8 mouse cellular contexts compared by ENCODE assay signal in genomic region chr3:104992709-104993388, GRCm38 (mm10). TPM values are rescaled to one million over a fixed set of nuclear protein-coding genes. Genes with fewer than 3 reads are reported as not detected.
DNase-seq lines count a peak whose midpoint lies in the region; ATAC-seq and TF ChIP-seq lines count a peak whose summit lies in the region.

No protein-coding gene starts in this region.

- peak; percentile 41 to 99; a peak in 3 of 4 replicates for TF ChIP-seq CTCF in CH12.LX (conservative IDR thresholded peaks at IDR 0.05 in 1 of 2, IDR thresholded peaks at IDR 0.05 in 1 of 2; ENCODE audit: low read depth in 2 of 2, low read length in 2 of 2)

- dilution Hi-C loops in CH12.LX (cut with MboI; ENCODE audit: extremely low pct_ligation_motif_present, extremely low pct_unique_long_range_greater_than_20kb, low sequenced_read_pairs) = no loop called here

- DNase-seq in CH12.LX (ENCODE audit: extremely low read depth) = peak; percentile 85
- DNase-seq in c-Kit-positive CD71-positive TER-119-negative erythroid progenitor cells, embryonic 14.5 days (ENCODE audit: low read depth) = peak; percentile 57
- DNase-seq in forebrain, embryonic 11.5 days (ENCODE audit: low spot score) = peak; percentile 92
- DNase-seq in kidney, postnatal 14 days = peak; percentile 89
- peak; percentile 70 to 79 for DNase-seq in natural killer cell, adult 2 months (ENCODE audit: low spot score in 2 of 2)

- 12% methylated on average over 23 of the region's 23 CpGs for WGBS in forebrain, embryonic 11.5 days
- WGBS in heart, embryonic 15.5 days = 9% methylated on average over 23 of the region's 23 CpGs
- 12% methylated on average over 23 of the region's 23 CpGs for WGBS in liver, embryonic 12.5 days (ENCODE audit: insufficient replicate concordance)
- WGBS in stomach, embryonic 14.5 days = 15% methylated on average over 23 of the region's 23 CpGs

- H3K9ac ChIP-seq in CH12.LX (ENCODE audit: insufficient read depth, low read depth) = peak overlapping the region; percentile 46; the same call in 1 of the 2 replicates
- no peak overlapping the region for H3K9ac ChIP-seq in forebrain, embryonic 11.5 days (ENCODE audit: low read length)
- H3K9ac ChIP-seq in heart, embryonic 15.5 days = 0 out of 2 replicates have a peak overlapping the region, but pooled peaks have one; percentile 35
- H3K9ac ChIP-seq in liver, embryonic 12.5 days = no peak overlapping the region
- H3K9ac ChIP-seq in stomach, embryonic 14.5 days (replicated peaks; ENCODE audit: low read depth, low read length) = no peak overlapping the region

- no peaks in the 10 kb centered on the region for H3K9me3 ChIP-seq in CH12.LX (replicated peaks; ENCODE audit: low read length)
- H3K9me3 ChIP-seq in forebrain, embryonic 11.5 days (ENCODE audit: control insufficient read depth, low read length) = no peaks in the 10 kb centered on the region
- no peaks in the 10 kb centered on the region for H3K9me3 ChIP-seq in heart, embryonic 15.5 days (replicated peaks)
- no peaks in the 10 kb centered on the region for H3K9me3 ChIP-seq in liver, embryonic 12.5 days (replicated peaks)
- H3K9me3 ChIP-seq in stomach, embryonic 14.5 days (ENCODE audit: control insufficient read depth, low read depth, low read length) = no peaks in the 10 kb centered on the region

- H3K4me2 ChIP-seq in CH12.LX (ENCODE audit: insufficient read depth, low read depth, poor library complexity, severe bottlenecking) = peak overlapping the region; percentile 54
- H3K4me2 ChIP-seq in forebrain, embryonic 11.5 days (ENCODE audit: low read depth, low read length, severe bottlenecking) = no peak overlapping the region
- peak overlapping the region; percentile 54 for H3K4me2 ChIP-seq in heart, embryonic 15.5 days
- H3K4me2 ChIP-seq in liver, embryonic 12.5 days = no peak overlapping the region
- H3K4me2 ChIP-seq in stomach, embryonic 14.5 days (replicated peaks; ENCODE audit: low read depth, low read length) = 0 out of 2 replicates have a peak overlapping the region, but pooled peaks have one; percentile 19

- in situ Hi-C loops in CH12.LX (cut with MboI; ENCODE audit: low pct_ligation_motif_present, low pct_unique_long_range_greater_than_20kb, low sequenced_read_pairs) = loop anchor here (5.0 kb wide), 1 partner anchor 49 kb away; no protein-coding TSS in a partner anchor

- no peak for TF ChIP-seq EP300 in CH12.LX (IDR thresholded peaks at IDR 0.05; ENCODE audit: low read length)

- peak; percentile 85 for ATAC-seq in forebrain, embryonic 11.5 days (replicated peaks; ENCODE audit: low FRiP score)
- ATAC-seq in heart, embryonic 15.5 days (replicated peaks; ENCODE audit: insufficient number of reproducible peaks, insufficient read depth, low FRiP score, low read depth) = peak; percentile 72; the same call in 1 of the 2 replicates
- peak; percentile 42; the same call in 1 of the 2 replicates for ATAC-seq in liver, embryonic 12.5 days
- ATAC-seq in stomach, embryonic 14.5 days (ENCODE audit: insufficient number of reproducible peaks, insufficient read depth, low FRiP score, low read depth) = peak; percentile 63

- H3K4me1 ChIP-seq in CH12.LX (ENCODE audit: control insufficient read depth in 1 of 2, insufficient read depth in 2 of 2) = peaks cover 0 to 3% of the 10 kb centered on the region in 2 experiments; a peak in 1 of 4 replicates
- peaks cover 3% of the 10 kb centered on the region for H3K4me1 ChIP-seq in forebrain, embryonic 11.5 days (replicated peaks; ENCODE audit: control insufficient read depth, insufficient read depth, low read length)
- peaks cover 35% of the 10 kb centered on the region for H3K4me1 ChIP-seq in heart, embryonic 15.5 days (replicated peaks)
- H3K4me1 ChIP-seq in liver, embryonic 12.5 days = no peaks in the 10 kb centered on the region
- peaks cover 7% of the 10 kb centered on the region; the same call in 1 of the 2 replicates for H3K4me1 ChIP-seq in stomach, embryonic 14.5 days (ENCODE audit: control insufficient read depth, insufficient read depth, low read length)

- no peaks in the 10 kb centered on the region for H3K27me3 ChIP-seq in CH12.LX (replicated peaks)
- H3K27me3 ChIP-seq in forebrain, embryonic 11.5 days (ENCODE audit: control insufficient read depth, insufficient read depth, low read length) = no peaks in the 10 kb centered on the region
- no peaks in the 10 kb centered on the region for H3K27me3 ChIP-seq in heart, embryonic 15.5 days
- H3K27me3 ChIP-seq in liver, embryonic 12.5 days (replicated peaks) = peaks cover 17% of the 10 kb centered on the region; the same call in 1 of the 2 replicates
- H3K27me3 ChIP-seq in stomach, embryonic 14.5 days (ENCODE audit: control insufficient read depth, insufficient read depth, low read length) = no peaks in the 10 kb centered on the region

- H3K4me3 ChIP-seq in CH12.LX (replicated peaks in 1 of 3; ENCODE audit: low read depth in 2 of 3, low read length in 2 of 3, poor library complexity in 1 of 3) = no peak overlapping the region
- H3K4me3 ChIP-seq in forebrain, embryonic 11.5 days (ENCODE audit: low read depth, low read length) = no peak overlapping the region
- peak overlapping the region; percentile 21 for H3K4me3 ChIP-seq in heart, embryonic 15.5 days
- no peak overlapping the region for H3K4me3 ChIP-seq in liver, embryonic 12.5 days
- no peak overlapping the region for H3K4me3 ChIP-seq in stomach, embryonic 14.5 days (ENCODE audit: low read depth, low read length)

- TF ChIP-seq POLR2A in CH12.LX (IDR thresholded peaks at IDR 0.05; ENCODE audit: low read depth, low read length) = no peak

- H3K27ac ChIP-seq in CH12.LX (ENCODE audit: insufficient read depth, low read depth) = no peak overlapping the region
- no peak overlapping the region for H3K27ac ChIP-seq in forebrain, embryonic 11.5 days (ENCODE audit: low read depth, low read length)
- no peak overlapping the region for H3K27ac ChIP-seq in heart, embryonic 15.5 days
- H3K27ac ChIP-seq in liver, embryonic 12.5 days = no peak overlapping the region
- no peak overlapping the region for H3K27ac ChIP-seq in stomach, embryonic 14.5 days (ENCODE audit: low read length)

- H3K79me2 ChIP-seq in CH12.LX (replicated peaks; ENCODE audit: control insufficient read depth, extremely low read depth, insufficient read depth, poor library complexity, severe bottlenecking) = no peaks in the 10 kb centered on the region

- peak; percentile 87 for TF ChIP-seq RAD21 in CH12.LX (IDR thresholded peaks at IDR 0.05; ENCODE audit: low read depth, low read length)

- H3K36me3 ChIP-seq in CH12.LX (replicated peaks in 1 of 2; ENCODE audit: control insufficient read depth in 1 of 2, insufficient read depth in 1 of 2, low read length in 1 of 2) = no peaks in the 10 kb centered on the region
- H3K36me3 ChIP-seq in forebrain, embryonic 11.5 days (ENCODE audit: control insufficient read depth, insufficient read depth, low read length) = no peaks in the 10 kb centered on the region
- H3K36me3 ChIP-seq in heart, embryonic 15.5 days = no peaks in the 10 kb centered on the region
- no peaks in the 10 kb centered on the region for H3K36me3 ChIP-seq in liver, embryonic 12.5 days
- H3K36me3 ChIP-seq in stomach, embryonic 14.5 days (ENCODE audit: control insufficient read depth, insufficient read depth, low read length) = no peaks in the 10 kb centered on the region

TF ChIP-seq in CH12.LX, 34 proteins besides CTCF, POLR2A, EP300 and RAD21 (continues in another document):
- TF ChIP-seq MEF2A (IDR thresholded peaks at IDR 0.05; ENCODE audit: borderline replicate concordance, low read depth, low read length) = 0 out of 2 replicates have a peak, but pooled peaks have one; percentile 13
- no peak for TF ChIP-seq USF1 (IDR thresholded peaks at IDR 0.05; ENCODE audit: low read depth, low read length)
- TF ChIP-seq KAT2A (IDR thresholded peaks at IDR 0.05; ENCODE audit: insufficient replicate concordance, low read length) = no peak
- peak; percentile 98 for TF ChIP-seq SMC3 (IDR thresholded peaks at IDR 0.05; ENCODE audit: low read depth, low read length)
- no peak for TF ChIP-seq E2F4 (IDR thresholded peaks at IDR 0.05; ENCODE audit: insufficient replicate concordance, low read depth, low read length)
- no peak for TF ChIP-seq ETS1 (conservative IDR thresholded peaks at IDR 0.05; ENCODE audit: low read depth, low read length)
- TF ChIP-seq RCOR1 (conservative IDR thresholded peaks at IDR 0.05; ENCODE audit: low read depth, low read length) = no peak
- TF ChIP-seq UBTF (IDR thresholded peaks at IDR 0.05; ENCODE audit: low read depth, low read length) = no peak
- no peak for TF ChIP-seq PAX5 (IDR thresholded peaks at IDR 0.05; ENCODE audit: low read length)
- TF ChIP-seq MXI1 (IDR thresholded peaks at IDR 0.05; ENCODE audit: low read depth, low read length) = no peak
- no peak for TF ChIP-seq GABPA (IDR thresholded peaks at IDR 0.05; ENCODE audit: insufficient replicate concordance, low read depth, low read length)
- no peak for TF ChIP-seq JUN (IDR thresholded peaks at IDR 0.05; ENCODE audit: insufficient read depth, low read depth, low read length)
- peak; percentile 72 for TF ChIP-seq NRF1 (IDR thresholded peaks at IDR 0.05; ENCODE audit: low read depth, low read length)
- peak; percentile 71 for TF ChIP-seq ZC3H11A (IDR thresholded peaks at IDR 0.05; ENCODE audit: low read depth, low read length)
- TF ChIP-seq NELFE (IDR thresholded peaks at IDR 0.05; ENCODE audit: low read depth, low read length) = peak; percentile 54; the same call in 1 of the 2 replicates
- TF ChIP-seq USF2 (conservative IDR thresholded peaks at IDR 0.05; ENCODE audit: low read depth, low read length) = no peak
- no peak for TF ChIP-seq MAFK (IDR thresholded peaks at IDR 0.05; ENCODE audit: insufficient replicate concordance, low read length)
- no peak for TF ChIP-seq ZMIZ1 (IDR thresholded peaks at IDR 0.05; ENCODE audit: low read depth, low read length)
- 0 out of 2 replicates have a peak, but pooled peaks have one; percentile 11 for TF ChIP-seq JUND (conservative IDR thresholded peaks at IDR 0.05; ENCODE audit: low read depth, low read length)
- no peak for TF ChIP-seq ZNF384 (IDR thresholded peaks at IDR 0.05; ENCODE audit: low read depth, low read length)
- TF ChIP-seq MAZ (IDR thresholded peaks at IDR 0.05; ENCODE audit: low read depth, low read length) = 0 out of 2 replicates have a peak, but pooled peaks have one; percentile 28
- peak; percentile 64; the same call in 1 of the 2 replicates for TF ChIP-seq IRF4 (IDR thresholded peaks at IDR 0.05; ENCODE audit: low read depth, low read length)

RNA-seq across cellular contexts. Expression of gene Wnt2b, which starts 31.1 kb away (rescaled TPM):
- total RNA-seq in CH12.LX (2012; rRNA removed) (not detected in 2 replicates), CH12.LX (2014; rRNA removed) (not detected in 2 replicates)
- polyA plus RNA-seq in CH12.LX (2012; ENCODE audit: insufficient read length, low read depth) = 0.12 and 0.16 TPM in 2 replicates
- 1.2 and 1.4 TPM in 2 replicates for polyA plus RNA-seq in forebrain, embryonic 11.5 days (2014; fragmentation: Nextera tagmentation; extraction: Ambion mirVana)
- polyA plus RNA-seq in heart, embryonic 15.5 days (2015; fragmentation: Nextera tagmentation; extraction: Ambion mirVana) = 1.3 and 2.0 TPM in 2 replicates
- 0.24 and 0.25 TPM in 2 replicates for polyA plus RNA-seq in liver, embryonic 12.5 days (2016; fragmentation: Nextera tagmentation; extraction: Ambion mirVana)
- 4.1 and 4.5 TPM in 2 replicates for polyA plus RNA-seq in stomach, embryonic 14.5 days (2014; fragmentation: Nextera tagmentation; extraction: Ambion mirVana)

Comparison
In these comparisons a context has a peak if more than half of its experiments do, and no peak if none do; other contexts are left out.
1. H3K4me2 ChIP-seq: peak in CH12.LX (single experiment), heart, embryonic 15.5 days (single experiment) and stomach, embryonic 14.5 days (single experiment); none in forebrain, embryonic 11.5 days (single experiment) and liver, embryonic 12.5 days (single experiment).
2. H3K9ac ChIP-seq: peak in CH12.LX (single experiment) and heart, embryonic 15.5 days (single experiment); none in forebrain, embryonic 11.5 days (single experiment), liver, embryonic 12.5 days (single experiment) and stomach, embryonic 14.5 days (single experiment).
3. Peak in every context shown above with its lines, with median percentiles within 50 percentile points of each other: DNase-seq and ATAC-seq.